In genomic region chr9:65535789-65536469, GRCm38 (mm10) we compare ENCODE assay signal across 13 mouse cellular contexts. TPM values are rescaled to one million over a fixed set of nuclear protein-coding genes. Genes with fewer than 3 reads are reported as not detected.
DNase-seq lines count a peak whose midpoint lies in the region; ATAC-seq and TF ChIP-seq lines count a peak whose summit lies in the region.
"Had no signal": no experiment of that assay in that cellular context is flagged by ENCODE, and none has a peak within 500 bp of the region (broad histone marks: within the 10 kb centered on the region; RNA-seq: fewer than 3 reads in every experiment).

No protein-coding gene starts in this region.

- no peak for DNase-seq in gastrocnemius, adult 2 months
- no peak for DNase-seq in gastrocnemius, postnatal 4 days (ENCODE audit: low spot score in 2 of 2)
- peak; percentile 46 for DNase-seq in 416B (ENCODE audit: low read depth)
- DNase-seq in induced T-regulatory cell, adult 2 months (ENCODE audit: low read depth) = peak; percentile 80
- peak; percentile 53 for DNase-seq in naive thymus-derived CD4-positive, alpha-beta T cell, adult 2 months (ENCODE audit: low read depth)
- DNase-seq in urinary bladder, postnatal 14 days (ENCODE audit: low spot score) = no peak
- no peak for DNase-seq in left cerebral cortex, postnatal 4 days
- DNase-seq: gastrocnemius, postnatal 14 days; lung, postnatal 10 days had no signal

- H3K36me3 ChIP-seq in intestine, embryonic 15.5 days = no peaks in the 10 kb centered on the region
- H3K36me3 ChIP-seq: hindbrain, embryonic 12.5 days had no signal

- H3K4me2 ChIP-seq in intestine, embryonic 15.5 days (replicated peaks) = no peak overlapping the region
- H3K4me2 ChIP-seq: hindbrain, embryonic 12.5 days had no signal

- no peak overlapping the region for H3K9ac ChIP-seq in intestine, embryonic 15.5 days
- H3K9ac ChIP-seq: hindbrain, embryonic 12.5 days had no signal

- H3K4me3 ChIP-seq in gastrocnemius, adult 2 months = no peak overlapping the region
- no peak overlapping the region for H3K4me3 ChIP-seq in intestine, embryonic 15.5 days (replicated peaks)
- H3K4me3 ChIP-seq: hindbrain, embryonic 12.5 days had no signal

- H3K27me3 ChIP-seq in intestine, embryonic 15.5 days (replicated peaks) = no peaks in the 10 kb centered on the region
- H3K27me3 ChIP-seq: hindbrain, embryonic 12.5 days had no signal

- intact Hi-C loops in gastrocnemius, adult 2 months (cut with DNase I) = no loop called here
- intact Hi-C loops in left cerebral cortex, postnatal 4 days (cut with DNase I) = no loop called here

- H3K27ac ChIP-seq in gastrocnemius, adult 2 months = peak overlapping the region; percentile 54
- no peak overlapping the region for H3K27ac ChIP-seq in intestine, embryonic 15.5 days
- H3K27ac ChIP-seq: hindbrain, embryonic 12.5 days; kidney, postnatal 0 days; stomach, postnatal 0 days had no signal

- 0 out of 2 replicates have a peak, but pooled peaks cover 2% of the 10 kb centered on the region for H3K4me1 ChIP-seq in intestine, embryonic 15.5 days (replicated peaks)
- H3K4me1 ChIP-seq: hindbrain, embryonic 12.5 days had no signal

- no peaks in the 10 kb centered on the region for H3K9me3 ChIP-seq in intestine, embryonic 15.5 days
- H3K9me3 ChIP-seq: hindbrain, embryonic 12.5 days had no signal

- ATAC-seq in intestine, embryonic 15.5 days = no peak

- 82% methylated on average over 11 of the region's 11 CpGs for WGBS in intestine, embryonic 15.5 days

- TF ChIP-seq CTCF in gastrocnemius, adult 2 months (IDR thresholded peaks at IDR 0.05) = no peak

RNA-seq across cellular contexts. Expression of gene Ankdd1a, which starts 15.9 kb away (rescaled TPM):
- not detected for total RNA-seq in gastrocnemius, adult 2 months (2021)
- total RNA-seq in gastrocnemius, postnatal 4 days (2021) = not detected
- total RNA-seq in left cerebral cortex, postnatal 4 days (2021) = 1 to 10 TPM; 1.3 to 2.1 TPM
- not detected in 2 replicates for polyA plus RNA-seq in intestine, embryonic 15.5 days (2015; fragmentation: Nextera tagmentation; extraction: Ambion mirVana)
- total RNA-seq: gastrocnemius, postnatal 14 days had no signal
- polyA plus RNA-seq: hindbrain, embryonic 12.5 days had no signal

RNA-seq across cellular contexts. Expression of gene Plekho2, which starts 43.9 kb away (rescaled TPM):
- 1 to 10 TPM; 4.4 to 4.5 TPM for total RNA-seq in gastrocnemius, adult 2 months (2021)
- 10 to 100 TPM; 23.6 to 26.0 TPM for total RNA-seq in gastrocnemius, postnatal 4 days (2021)
- 1 to 10 TPM; 6.1 to 7.0 TPM for total RNA-seq in left cerebral cortex, postnatal 4 days (2021)
- polyA plus RNA-seq in intestine, embryonic 15.5 days (2015; fragmentation: Nextera tagmentation; extraction: Ambion mirVana) = 11.0 and 11.2 TPM in 2 replicates

RNA-seq across cellular contexts. Expression of gene Pif1, which starts 51.0 kb away (rescaled TPM):
- not detected for total RNA-seq in gastrocnemius, adult 2 months (2021)
- 1 to 10 TPM; 3.0 TPM for total RNA-seq in gastrocnemius, postnatal 4 days (2021)
- 1 to 10 TPM; 1.7 to 1.9 TPM for total RNA-seq in left cerebral cortex, postnatal 4 days (2021)
- 9.1 and 9.6 TPM in 2 replicates for polyA plus RNA-seq in intestine, embryonic 15.5 days (2015; fragmentation: Nextera tagmentation; extraction: Ambion mirVana)

Comparison
In these comparisons a context has a peak if more than half of its experiments do, and no peak if none do; other contexts are left out.
1. DNase-seq: peak in 416B (single experiment), induced T-regulatory cell, adult 2 months (single experiment) and naive thymus-derived CD4-positive, alpha-beta T cell, adult 2 months (single experiment); none in gastrocnemius, adult 2 months (single experiment), gastrocnemius, postnatal 4 days (0 of 2), urinary bladder, postnatal 14 days (single experiment) and left cerebral cortex, postnatal 4 days (single experiment).